Mouse (Mus musculus): ENCODE measurements around the gene Lgmn. TPM values are rescaled to one million over a fixed set of nuclear protein-coding genes. Genes with fewer than 3 reads are reported as not detected.

Lgmn gene
- polyA plus RNA-seq, 1 experiment from 2014 or later: 139 TPM

GRCm38 (mm10) chr12:102350997-102351396 lies 88.6 kb downstream of the Lgmn start:
- Histone ChIP-seq H3K4me1 (replicated peaks; ENCODE audit: control insufficient read depth, insufficient read depth, low read length) (no peaks in the 10 kb centered on the region), H3K4me2 (ENCODE audit: low read depth, low read length) (no peak overlapping the region), H3K4me3 (ENCODE audit: low read length) (no peak overlapping the region), H3K36me3 (ENCODE audit: control insufficient read depth, insufficient read depth, low read length) (0 out of 2 replicates have a peak, but pooled peaks cover 1% of the 10 kb centered on the region), H3K27ac (ENCODE audit: low read length) (no peak overlapping the region), H3K9me3 (ENCODE audit: control insufficient read depth, low read length) (no peaks in the 10 kb centered on the region), H3K9ac (ENCODE audit: low read length) (no peak overlapping the region), H3K27me3 (ENCODE audit: control insufficient read depth, insufficient read depth, low read depth, low read length) (no peaks in the 10 kb centered on the region)
- WGBS: 96% methylated on average over 1 of the region's 1 CpGs
- no peak for ATAC-seq (ENCODE audit: low read depth)

- ATAC-seq (ENCODE audit: low read depth): no peak
- Histone ChIP-seq H3K27me3 (ENCODE audit: control insufficient read depth, insufficient read depth, low read depth, low read length) (no peaks in the 10 kb centered on the region), H3K36me3 (ENCODE audit: control insufficient read depth, insufficient read depth, low read length) (0 out of 2 replicates have a peak, but pooled peaks cover 4% of the 10 kb centered on the region), H3K4me2 (ENCODE audit: low read depth, low read length) (no peak overlapping the region), H3K9me3 (ENCODE audit: control insufficient read depth, low read length) (no peaks in the 10 kb centered on the region), H3K27ac (ENCODE audit: low read length) (no peak overlapping the region), H3K4me1 (replicated peaks; ENCODE audit: control insufficient read depth, insufficient read depth, low read length) (peaks cover 5% of the 10 kb centered on the region), H3K4me3 (ENCODE audit: low read length) (no peak overlapping the region), H3K9ac (ENCODE audit: low read length) (no peak overlapping the region)
- WGBS: 88% methylated on average over 6 of the region's 6 CpGs
Observed at GRCm38 (mm10) chr12:102348447-102348846, 91.2 kb downstream of the Lgmn start.

GRCm38 (mm10) chr12:102346507-102346906 lies 93.1 kb downstream of the Lgmn start:
- H3K27me3 ChIP-seq (ENCODE audit: control insufficient read depth, insufficient read depth, low read depth, low read length): no peaks in the 10 kb centered on the region
- peaks cover 5% of the 10 kb centered on the region for H3K4me1 ChIP-seq (replicated peaks; ENCODE audit: control insufficient read depth, insufficient read depth, low read length)
- 11% methylated on average over 1 of the region's 1 CpGs for WGBS
- H3K4me3 ChIP-seq (ENCODE audit: low read length): no peak overlapping the region
- no peak for ATAC-seq (ENCODE audit: low read depth)
- H3K9me3 ChIP-seq (ENCODE audit: control insufficient read depth, low read length): no peaks in the 10 kb centered on the region
- H3K9ac ChIP-seq (ENCODE audit: low read length): no peak overlapping the region
- H3K27ac ChIP-seq (ENCODE audit: low read length): no peak overlapping the region
- H3K4me2 ChIP-seq (ENCODE audit: low read depth, low read length): no peak overlapping the region
- 0 out of 2 replicates have a peak, but pooled peaks cover 4% of the 10 kb centered on the region for H3K36me3 ChIP-seq (ENCODE audit: control insufficient read depth, insufficient read depth, low read length)

DNA sequence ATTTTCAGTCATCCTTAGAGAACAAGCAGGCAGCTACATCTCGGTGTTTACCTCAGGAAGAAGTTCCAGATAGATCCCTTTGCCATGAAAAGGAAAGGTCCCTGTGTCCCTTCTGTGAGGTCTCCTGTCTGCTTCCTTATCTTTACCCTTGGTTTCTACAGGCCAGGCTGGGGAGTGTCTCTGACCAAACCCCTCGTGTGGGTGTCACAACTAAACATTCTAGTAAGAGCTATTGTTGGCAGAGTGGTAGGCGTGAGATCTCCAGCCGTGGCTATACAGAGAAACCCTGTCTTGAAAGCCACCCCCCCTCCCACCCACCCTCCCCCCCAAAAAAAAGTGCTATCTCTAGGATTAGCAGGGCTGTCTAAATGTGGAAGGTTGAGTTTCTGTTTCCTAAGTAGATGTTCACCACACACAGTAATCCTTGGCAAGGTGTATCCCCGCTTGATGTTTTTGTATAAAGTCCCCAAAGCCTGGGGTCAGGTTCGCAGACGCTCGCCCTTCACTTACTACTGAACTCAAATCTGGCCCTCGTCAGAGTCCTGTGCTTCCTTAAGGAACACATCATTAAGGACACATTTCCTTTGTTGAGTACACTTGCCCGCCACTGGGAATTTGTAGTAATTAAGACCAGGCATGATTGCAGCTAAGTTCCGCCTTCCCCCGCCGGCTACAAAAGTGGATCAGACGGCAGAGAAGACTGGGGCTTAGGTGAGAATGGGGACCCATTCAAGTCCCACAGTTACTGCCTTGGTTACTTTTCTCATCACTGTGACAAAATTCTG lies 94.4 kb downstream of the Lgmn start:
- H3K9ac ChIP-seq (ENCODE audit: low read length): no peak overlapping the region
- no peaks in the 10 kb centered on the region for H3K9me3 ChIP-seq (ENCODE audit: control insufficient read depth, low read length)
- 0 out of 2 replicates have a peak, but pooled peaks cover 4% of the 10 kb centered on the region for H3K36me3 ChIP-seq (ENCODE audit: control insufficient read depth, insufficient read depth, low read length)
- no peak overlapping the region for H3K4me3 ChIP-seq (ENCODE audit: low read length)
- peaks cover 5% of the 10 kb centered on the region for H3K4me1 ChIP-seq (replicated peaks; ENCODE audit: control insufficient read depth, insufficient read depth, low read length)
- H3K27me3 ChIP-seq (ENCODE audit: control insufficient read depth, insufficient read depth, low read depth, low read length): no peaks in the 10 kb centered on the region
- H3K27ac ChIP-seq (ENCODE audit: low read length): no peak overlapping the region
- ATAC-seq (ENCODE audit: low read depth): no peak; the same call in 1 of the 2 replicates
- no peak overlapping the region for H3K4me2 ChIP-seq (ENCODE audit: low read depth, low read length)
- 51% methylated on average over 14 of the region's 14 CpGs for WGBS

Other genes starting within 250 kb of the Lgmn start
- gene Rin3, start 156.8 kb downstream of the Lgmn start, polyA plus RNA-seq (2015; fragmentation: Nextera tagmentation; extraction: Ambion mirVana): 16.4 and 16.7 TPM in 2 replicates
- 34.2 and 35.5 TPM in 2 replicates for gene Golga5, start 29.3 kb upstream of the Lgmn start, polyA plus RNA-seq (2015; fragmentation: Nextera tagmentation; extraction: Ambion mirVana)
- 1.4 and 2.0 TPM in 2 replicates for gene Chga, start 115.2 kb upstream of the Lgmn start, polyA plus RNA-seq (2015; fragmentation: Nextera tagmentation; extraction: Ambion mirVana)

Measured in lung, embryonic 16.5 days (tissue).